Mouse (Mus musculus): Measurements from ENCODE around the gene Tbx2. TPM values are rescaled to one million over a fixed set of nuclear protein-coding genes. Genes with fewer than 3 reads are reported as not detected.

Gene Tbx2
- polyA plus RNA-seq, 1 experiment, result 19.7 TPM

DNA sequence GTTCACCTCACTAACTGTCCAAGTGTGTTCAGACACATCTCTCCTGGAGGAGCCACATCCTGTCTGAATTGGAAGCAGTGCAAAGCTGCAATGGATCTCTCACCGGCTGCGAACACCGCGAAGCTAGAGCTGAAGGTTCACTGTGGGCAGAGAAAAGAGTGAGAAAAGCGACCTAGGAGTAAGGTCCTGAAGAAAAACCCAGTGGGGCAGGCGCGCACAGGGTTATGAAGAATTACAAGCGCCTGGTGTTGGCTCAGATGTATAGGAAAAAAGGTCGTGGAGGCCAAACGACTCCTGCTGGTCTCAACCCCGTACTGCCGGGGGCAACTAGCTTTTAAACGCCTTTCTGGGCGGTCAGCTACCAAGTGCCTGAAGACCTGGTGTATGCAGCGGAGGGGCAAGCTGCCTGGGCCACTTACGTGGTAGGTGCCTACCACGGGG lies 1.4 kb upstream of the Tbx2 start:
- H3K36me3 ChIP-seq (ENCODE audit: control insufficient read depth, insufficient read depth, low read length), result no peaks in the 10 kb centered on the region
- peaks cover 64% of the 10 kb centered on the region for H3K27me3 ChIP-seq (ENCODE audit: control insufficient read depth, insufficient read depth, low read length)
- TF ChIP-seq CTCF (IDR thresholded peaks at IDR 0.05; ENCODE audit: extremely low read depth, insufficient read length, insufficient replicate concordance, low read depth, low read length), result 0 out of 2 replicates have a peak, but pooled peaks have one; percentile 21
- TF ChIP-seq POLR2A (IDR thresholded peaks at IDR 0.05; ENCODE audit: low read depth, low read length), result no peak
- 18% methylated on average over 17 of the region's 17 CpGs for WGBS
- peak overlapping the region; percentile 40 for H3K4me3 ChIP-seq (ENCODE audit: low read depth, low read length)
- peaks cover 4% of the 10 kb centered on the region; the same call in 1 of the 2 replicates for H3K4me1 ChIP-seq (ENCODE audit: control insufficient read depth, insufficient read depth, insufficient read length, low read length)
- peak overlapping the region; percentile 46 for H3K27ac ChIP-seq (ENCODE audit: insufficient read depth, low read depth, low read length)

GRCm38 (mm10) chr11:85831656-85832230 lies 608 bp upstream of the Tbx2 start:
- 3% methylated on average over 33 of the region's 33 CpGs for WGBS
- Histone ChIP-seq H3K27ac (ENCODE audit: insufficient read depth, low read depth, low read length) (peak overlapping the region; percentile 46), H3K4me1 (ENCODE audit: control insufficient read depth, insufficient read depth, insufficient read length, low read length) (peaks cover 4% of the 10 kb centered on the region; the same call in 1 of the 2 replicates), H3K36me3 (ENCODE audit: control insufficient read depth, insufficient read depth, low read length) (no peaks in the 10 kb centered on the region), H3K27me3 (ENCODE audit: control insufficient read depth, insufficient read depth, low read length) (peaks cover 73% of the 10 kb centered on the region), H3K4me3 (ENCODE audit: low read depth, low read length) (peak overlapping the region; percentile 55)
- TF ChIP-seq CTCF (IDR thresholded peaks at IDR 0.05; ENCODE audit: extremely low read depth, insufficient read length, insufficient replicate concordance, low read depth, low read length), result no peak
- no peak for TF ChIP-seq POLR2A (IDR thresholded peaks at IDR 0.05; ENCODE audit: low read depth, low read length)

DNA sequence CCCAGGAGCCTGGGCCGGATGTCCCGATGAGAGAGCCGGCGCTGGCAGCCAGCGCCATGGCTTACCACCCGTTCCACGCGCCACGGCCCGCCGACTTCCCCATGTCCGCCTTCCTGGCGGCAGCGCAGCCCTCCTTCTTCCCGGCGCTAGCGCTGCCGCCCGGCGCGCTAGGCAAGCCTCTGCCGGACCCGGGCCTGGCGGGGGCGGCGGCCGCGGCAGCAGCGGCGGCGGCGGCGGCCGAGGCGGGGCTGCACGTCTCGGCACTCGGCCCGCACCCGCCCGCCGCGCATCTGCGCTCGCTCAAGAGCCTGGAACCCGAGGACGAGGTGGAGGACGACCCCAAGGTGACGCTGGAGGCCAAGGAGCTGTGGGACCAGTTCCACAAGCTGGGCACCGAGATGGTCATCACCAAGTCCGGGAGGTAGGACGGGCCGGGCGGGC lies 750 bp downstream of the Tbx2 start:
- H3K4me1 ChIP-seq (ENCODE audit: control insufficient read depth, insufficient read depth, insufficient read length, low read length), result peaks cover 8% of the 10 kb centered on the region
- peak overlapping the region; percentile 55 for H3K4me3 ChIP-seq (ENCODE audit: low read depth, low read length)
- peaks cover 86% of the 10 kb centered on the region for H3K27me3 ChIP-seq (ENCODE audit: control insufficient read depth, insufficient read depth, low read length)
- WGBS, result under 1% methylated on average over 51 of the region's 54 CpGs
- H3K36me3 ChIP-seq (ENCODE audit: control insufficient read depth, insufficient read depth, low read length), result no peaks in the 10 kb centered on the region
- peak overlapping the region; percentile 7; the same call in 1 of the 2 replicates for H3K27ac ChIP-seq (ENCODE audit: insufficient read depth, low read depth, low read length)
- no peak for TF ChIP-seq CTCF (IDR thresholded peaks at IDR 0.05; ENCODE audit: extremely low read depth, insufficient read length, insufficient replicate concordance, low read depth, low read length)
- TF ChIP-seq POLR2A (IDR thresholded peaks at IDR 0.05; ENCODE audit: low read depth, low read length), result no peak

DNA sequence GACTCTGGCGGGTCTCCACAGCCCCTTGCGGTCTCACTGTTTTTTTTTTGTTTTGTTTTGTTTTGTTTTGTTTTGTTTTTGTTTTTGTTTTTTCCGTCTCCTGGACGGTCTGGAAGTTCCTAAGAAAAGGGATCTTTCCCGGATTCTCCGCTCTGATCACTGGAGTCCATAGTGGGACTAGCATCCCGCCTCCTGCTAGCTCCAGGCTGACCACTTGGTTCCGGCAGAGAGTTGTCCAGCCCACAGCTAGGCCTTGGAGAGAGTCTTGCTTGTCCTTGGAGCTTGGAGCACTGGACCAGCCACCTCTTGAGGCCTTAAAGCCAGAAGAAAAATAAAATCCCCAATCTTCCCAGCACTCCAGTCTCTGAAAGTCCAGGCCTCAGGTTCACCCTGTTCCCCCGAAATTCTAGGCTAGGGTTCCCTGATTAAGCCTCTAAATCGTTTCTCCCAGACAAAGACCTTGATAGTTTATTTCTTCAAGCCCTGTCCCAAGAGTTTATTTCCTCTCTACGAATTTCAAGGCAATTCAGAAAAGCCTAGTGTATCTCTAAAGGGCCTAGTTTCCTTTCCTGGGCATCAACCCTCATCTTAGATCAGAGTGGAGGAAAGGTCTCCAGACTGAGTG lies 1.5 kb downstream of the Tbx2 start:
- Histone ChIP-seq H3K27ac (ENCODE audit: insufficient read depth, low read depth, low read length) (peak overlapping the region; percentile 26; the same call in 1 of the 2 replicates), H3K36me3 (ENCODE audit: control insufficient read depth, insufficient read depth, low read length) (no peaks in the 10 kb centered on the region), H3K27me3 (ENCODE audit: control insufficient read depth, insufficient read depth, low read length) (peaks cover 90% of the 10 kb centered on the region), H3K4me1 (ENCODE audit: control insufficient read depth, insufficient read depth, insufficient read length, low read length) (peaks cover 8% of the 10 kb centered on the region), H3K4me3 (ENCODE audit: low read depth, low read length) (peak overlapping the region; percentile 55)
- WGBS, result 44% methylated on average over 11 of the region's 11 CpGs
- TF ChIP-seq CTCF (IDR thresholded peaks at IDR 0.05; ENCODE audit: extremely low read depth, insufficient read length, insufficient replicate concordance, low read depth, low read length) (no peak), POLR2A (IDR thresholded peaks at IDR 0.05; ENCODE audit: low read depth, low read length) (no peak)

DNA sequence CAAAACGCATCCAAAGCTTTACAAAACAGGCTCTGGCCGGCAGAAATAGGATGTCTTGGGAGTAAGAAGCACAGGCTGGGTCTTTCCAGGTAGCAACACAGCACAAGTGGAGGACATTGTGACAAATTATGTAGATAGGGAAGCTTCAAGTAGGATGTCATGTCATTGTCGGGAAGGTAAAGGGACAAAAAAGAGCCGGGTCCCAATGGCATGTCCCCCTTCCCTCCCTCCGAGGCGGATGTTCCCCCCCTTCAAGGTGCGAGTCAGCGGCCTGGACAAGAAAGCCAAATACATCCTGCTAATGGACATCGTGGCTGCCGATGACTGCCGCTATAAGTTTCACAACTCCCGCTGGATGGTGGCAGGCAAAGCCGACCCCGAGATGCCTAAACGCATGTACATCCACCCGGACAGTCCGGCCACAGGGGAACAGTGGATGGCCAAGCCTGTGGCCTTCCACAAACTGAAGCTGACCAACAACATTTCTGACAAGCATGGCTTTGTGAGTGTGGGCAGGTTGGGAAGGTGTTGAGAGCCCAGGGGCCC lies 2.1 kb downstream of the Tbx2 start:
- peaks cover 88% of the 10 kb centered on the region for H3K27me3 ChIP-seq (ENCODE audit: control insufficient read depth, insufficient read depth, low read length)
- no peak for TF ChIP-seq POLR2A (IDR thresholded peaks at IDR 0.05; ENCODE audit: low read depth, low read length)
- no peak for TF ChIP-seq CTCF (IDR thresholded peaks at IDR 0.05; ENCODE audit: extremely low read depth, insufficient read length, insufficient replicate concordance, low read depth, low read length)
- no peaks in the 10 kb centered on the region for H3K36me3 ChIP-seq (ENCODE audit: control insufficient read depth, insufficient read depth, low read length)
- peak overlapping the region; percentile 45 for H3K4me3 ChIP-seq (ENCODE audit: low read depth, low read length)
- 49% methylated on average over 17 of the region's 17 CpGs for WGBS
- peak overlapping the region; percentile 26; the same call in 1 of the 2 replicates for H3K27ac ChIP-seq (ENCODE audit: insufficient read depth, low read depth, low read length)
- peaks cover 8% of the 10 kb centered on the region for H3K4me1 ChIP-seq (ENCODE audit: control insufficient read depth, insufficient read depth, insufficient read length, low read length)

DNA sequence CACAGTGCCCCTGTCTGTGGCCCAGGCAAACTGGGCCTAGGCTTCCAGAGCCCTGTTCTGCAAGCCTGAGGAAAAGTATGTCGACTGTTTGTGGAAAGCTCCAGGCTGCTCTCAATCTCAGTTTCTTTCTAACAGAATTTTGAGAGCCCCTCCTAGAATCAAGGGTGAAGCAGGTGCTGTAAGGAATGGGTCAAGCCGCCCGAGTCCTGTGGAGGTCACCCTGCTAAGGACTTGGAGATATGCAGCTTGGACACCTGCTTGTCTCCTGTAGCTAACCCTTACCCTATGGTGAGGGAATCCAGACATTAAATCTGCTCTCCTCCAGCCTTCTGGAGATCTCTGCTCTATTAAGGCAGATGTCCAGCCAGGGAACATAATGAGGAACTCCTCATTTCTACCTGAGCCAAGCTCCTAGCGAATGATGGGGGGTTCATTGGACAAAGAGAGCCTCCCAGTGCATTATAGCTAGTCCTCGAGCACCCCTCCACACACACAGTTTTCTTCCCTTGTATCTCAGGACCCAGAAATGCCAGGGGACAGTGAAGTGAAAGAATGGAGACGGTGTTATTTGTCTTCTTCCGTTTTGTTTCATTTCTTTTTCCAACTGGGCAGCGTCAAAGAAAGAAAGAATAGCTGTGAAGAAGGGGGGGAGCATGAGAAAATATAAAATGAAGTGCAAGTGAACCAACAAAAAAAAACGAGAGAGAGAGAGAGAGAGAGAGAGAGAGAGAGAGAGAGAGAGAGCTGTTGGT lies 2.8 kb downstream of the Tbx2 start:
- peak overlapping the region; percentile 45 for H3K4me3 ChIP-seq (ENCODE audit: low read depth, low read length)
- H3K27ac ChIP-seq (ENCODE audit: insufficient read depth, low read depth, low read length), result 0 out of 2 replicates have a peak overlapping the region, but pooled peaks have one; percentile 26
- H3K27me3 ChIP-seq (ENCODE audit: control insufficient read depth, insufficient read depth, low read length), result peaks cover 87% of the 10 kb centered on the region
- H3K4me1 ChIP-seq (ENCODE audit: control insufficient read depth, insufficient read depth, insufficient read length, low read length), result peaks cover 8% of the 10 kb centered on the region
- TF ChIP-seq POLR2A (IDR thresholded peaks at IDR 0.05; ENCODE audit: low read depth, low read length) (no peak), CTCF (IDR thresholded peaks at IDR 0.05; ENCODE audit: extremely low read depth, insufficient read length, insufficient replicate concordance, low read depth, low read length) (no peak)
- H3K36me3 ChIP-seq (ENCODE audit: control insufficient read depth, insufficient read depth, low read length), result no peaks in the 10 kb centered on the region
- WGBS, result 44% methylated on average over 9 of the region's 9 CpGs

Data from small intestine, adult 2 months (tissue).